Mouse (Mus musculus) ES-E14 (cell line): ENCODE data around the gene Sdk2. TPM values are rescaled to one million over a fixed set of nuclear protein-coding genes. Genes with fewer than 3 reads are reported as not detected.
A peak's percentile ranks its signal among the peaks of the same experiment; 100 is the strongest.

Experiments used
- DNase-seq: peaks from one replicate; pipeline ENCODE4 v3.0.0-alpha.2; 2013; ENCODE audit warnings: low read depth, low spot score
- H3K27ac ChIP-seq: 2 replicates; pipeline ENCODE4 v1.5.1; 2012; ENCODE audit warnings: low read depth, mild to moderate bottlenecking, low read length, moderate library complexity, mixed read lengths; ENCODE audit not compliant: poor library complexity, insufficient read depth, severe bottlenecking
- H3K36me3 ChIP-seq: 2 replicates; pipeline ENCODE4 v1.6.1; 2012; ENCODE audit warnings: mild to moderate bottlenecking, low read length, moderate library complexity, mixed read lengths; ENCODE audit not compliant: control insufficient read depth, poor library complexity, insufficient read depth, severe bottlenecking
- H3K4me1 ChIP-seq, 2 experiments: fragments of 150-350 bp in 1 of 2; sonication (generic) in 1 of 2; 2 replicates each; pipeline ENCODE4 v1.6.1; 2012; ENCODE audit warnings: low read length in 2 of 2, mild to moderate bottlenecking in 1 of 2, mixed read lengths in 1 of 2; ENCODE audit not compliant: control insufficient read depth in 2 of 2, insufficient read depth in 2 of 2, poor library complexity in 1 of 2
- H3K4me3 ChIP-seq, 2 experiments: fragments of 150-350 bp in 1 of 2; sonication (generic) in 1 of 2; 2 replicates each; pipeline ENCODE4 v1.5.1; 2012; ENCODE audit warnings: low read length in 2 of 2, low read depth in 1 of 2, mild to moderate bottlenecking in 1 of 2, mixed read lengths in 1 of 2; ENCODE audit not compliant: insufficient read depth in 1 of 2, poor library complexity in 1 of 2, severe bottlenecking in 1 of 2
- H3K9ac ChIP-seq: 2 replicates; pipeline ENCODE4 v1.6.1; 2012; ENCODE audit warnings: low read depth, mild to moderate bottlenecking, low read length, mixed read lengths; ENCODE audit not compliant: poor library complexity, insufficient read depth, severe bottlenecking
- H3K9me3 ChIP-seq: fragments of 150-350 bp; sonication (generic); 2 replicates; pipeline ENCODE4 v1.6.1; 2012; ENCODE audit warnings: low read depth, mild to moderate bottlenecking, low read length; ENCODE audit not compliant: control insufficient read depth, insufficient read depth
- CHD2 ChIP-seq: IDR thresholded peaks from 2 replicates; pipeline ENCODE4 v1.6.1; 2014; ENCODE audit warnings: mild to moderate bottlenecking, low read depth, low read length, inconsistent platforms
- HCFC1 ChIP-seq: IDR thresholded peaks from 2 replicates; pipeline ENCODE4 v1.6.1; 2012; ENCODE audit warnings: low read length, inconsistent platforms, borderline replicate concordance; ENCODE audit not compliant: insufficient read depth
- MAFK ChIP-seq: IDR thresholded peaks from 2 replicates; pipeline ENCODE4 v1.6.1; 2014; ENCODE audit warnings: mild to moderate bottlenecking, low read depth, low read length, inconsistent platforms; ENCODE audit not compliant: insufficient read depth
- ZC3H11A ChIP-seq: IDR thresholded peaks from 2 replicates; pipeline ENCODE4 v1.6.1; 2012; ENCODE audit warnings: low read depth, mild to moderate bottlenecking, inconsistent platforms, low read length, borderline replicate concordance
- ZNF384 ChIP-seq: IDR thresholded peaks from 2 replicates; pipeline ENCODE4 v1.6.1; 2012; ENCODE audit warnings: low read depth, low read length, inconsistent platforms
- in situ Hi-C, 2 experiments: fragments of 600-800 bp; cut with MboI; formaldehyde crosslinking; loops; one replicate each; pipeline ENCODE4 v1.15.1; 2025; ENCODE audit warnings: low sequenced_read_pairs in 2 of 2, inconsistent platforms in 1 of 2; ENCODE audit not compliant: unreplicated experiment in 2 of 2
- total RNA-seq: library from RNA; depleted of rRNA; stranded (reverse); fragments of 300-350 nt; gene quantifications from 2 replicates; pipeline ENCODE4 v1.2.3, GENCODE M21; 2012

Gene Sdk2
- total RNA-seq, 1 experiment = 2.0 TPM

- Histone ChIP-seq H3K27ac (no peak overlapping the region), H3K36me3 (no peaks in the 10 kb centered on the region), H3K4me3 (peak overlapping the region in 1 of 2 experiments; percentile 64; a peak in 1 of 4 replicates), H3K9ac (no peak overlapping the region; the same call in 1 of the 2 replicates), H3K4me1 (peaks cover 0 to 7% of the 10 kb centered on the region in 2 experiments; a peak in 3 of 4 replicates), H3K9me3 (no peaks in the 10 kb centered on the region)
- no peak for TF ChIP-seq MAFK
- TF ChIP-seq CHD2 = no peak
- no peak for TF ChIP-seq ZC3H11A
- TF ChIP-seq HCFC1 = no peak
- no peak for TF ChIP-seq ZNF384
- no peak for DNase-seq
- in situ Hi-C loops = no loop called here
These were observed 1.2 kb downstream of the Sdk2 start for GRCm38 (mm10) chr11:114065596-114065995.

DNA sequence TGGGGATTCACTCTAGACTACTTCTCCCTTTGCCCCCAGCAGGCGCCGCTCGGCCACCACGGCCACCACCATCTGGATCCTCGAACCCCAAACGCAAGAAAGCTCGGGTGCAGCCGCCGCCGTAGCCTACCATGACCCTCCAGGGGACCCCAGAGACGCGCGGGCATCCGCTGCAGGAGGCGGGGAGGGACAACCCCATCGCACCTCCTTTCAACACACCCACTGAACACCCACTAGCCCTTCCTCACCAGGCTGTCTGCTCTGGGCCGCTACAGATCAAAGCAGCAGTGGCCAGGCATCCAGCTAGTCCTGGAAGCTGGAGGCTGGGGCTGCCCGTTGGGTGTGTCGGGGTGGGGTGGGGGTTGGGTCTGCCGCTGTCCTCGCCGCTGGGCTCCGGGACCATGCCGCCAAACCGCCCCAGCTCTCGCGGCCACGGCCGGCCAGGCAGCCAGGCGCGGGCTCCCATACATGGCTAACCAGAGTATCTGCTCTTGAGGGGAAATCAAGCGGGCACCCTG, 1.9 kb downstream of the Sdk2 start:
- no peak for TF ChIP-seq MAFK
- TF ChIP-seq ZNF384 = no peak
- TF ChIP-seq ZC3H11A = no peak
- no peak for TF ChIP-seq HCFC1
- no peak for TF ChIP-seq CHD2

DNA sequence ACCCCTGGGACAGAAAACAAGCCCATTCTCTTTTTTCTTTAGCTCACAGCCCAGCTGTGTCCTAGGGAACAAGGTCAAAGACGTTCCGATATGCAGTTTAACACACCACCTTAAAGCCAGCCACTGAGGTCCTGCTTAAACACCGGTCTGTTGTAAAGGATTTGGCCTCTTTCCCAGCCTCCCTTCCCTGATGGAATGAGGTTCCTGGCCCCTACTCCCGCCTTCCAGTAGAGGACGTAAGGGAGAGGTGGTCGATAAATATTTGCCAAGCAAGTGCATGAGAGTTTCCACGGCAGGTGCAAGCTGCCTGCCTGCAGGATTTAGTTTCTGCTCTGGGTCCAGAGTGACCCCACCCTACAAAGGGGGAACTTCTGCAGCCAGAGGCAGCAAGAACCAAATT, 4.9 kb downstream of the Sdk2 start:
- in situ Hi-C loops = no loop called here
- DNase-seq = no peak

More for the DNA sequence above, 1.9 kb downstream of the Sdk2 start:
- no peak for DNase-seq
- H3K9ac ChIP-seq = no peak overlapping the region
- H3K27ac ChIP-seq = no peak overlapping the region
- H3K4me3 ChIP-seq = peak overlapping the region; percentile 20 to 36; a peak in 2 of 4 replicates
- peaks cover 0 to 7% of the 10 kb centered on the region in 2 experiments; a peak in 3 of 4 replicates for H3K4me1 ChIP-seq
- H3K9me3 ChIP-seq = no peaks in the 10 kb centered on the region
- in situ Hi-C loops = no loop called here
- no peaks in the 10 kb centered on the region for H3K36me3 ChIP-seq

DNA sequence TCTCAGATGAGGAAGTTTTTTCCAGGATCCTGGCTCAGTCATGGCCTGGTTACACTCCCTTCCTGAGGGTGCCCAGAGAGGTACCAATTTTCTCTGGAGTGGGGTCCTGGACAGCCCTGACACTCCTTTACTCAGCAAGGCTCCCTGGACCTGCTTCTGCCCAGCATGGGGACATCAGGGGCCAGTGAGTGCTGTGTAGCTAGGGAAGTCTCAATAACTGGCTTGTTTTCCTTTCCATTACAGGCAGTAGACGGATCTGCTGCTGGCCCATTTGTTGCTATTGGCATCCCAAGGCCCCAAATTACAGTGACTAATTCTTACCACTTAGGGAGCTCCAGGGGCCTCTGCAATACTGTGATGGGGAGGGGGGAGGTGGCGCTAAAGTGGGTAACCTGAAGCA, 5.6 kb downstream of the Sdk2 start:
- no peaks in the 10 kb centered on the region for H3K9me3 ChIP-seq
- in situ Hi-C loops = no loop called here
- H3K4me3 ChIP-seq = no peak overlapping the region
- no peaks in the 10 kb centered on the region for H3K36me3 ChIP-seq
- DNase-seq = no peak
- no peak overlapping the region for H3K27ac ChIP-seq
- TF ChIP-seq MAFK (no peak), HCFC1 (no peak), ZC3H11A (no peak), ZNF384 (no peak), CHD2 (no peak)
- peaks cover 0 to 7% of the 10 kb centered on the region in 2 experiments; a peak in 3 of 4 replicates for H3K4me1 ChIP-seq
- no peak overlapping the region for H3K9ac ChIP-seq

More for the DNA sequence above, 4.9 kb downstream of the Sdk2 start:
- Histone ChIP-seq H3K36me3 (no peaks in the 10 kb centered on the region), H3K9me3 (no peaks in the 10 kb centered on the region), H3K4me1 (peaks cover 0 to 7% of the 10 kb centered on the region in 2 experiments; a peak in 3 of 4 replicates), H3K9ac (no peak overlapping the region), H3K4me3 (no peak overlapping the region), H3K27ac (no peak overlapping the region)
- no peak for TF ChIP-seq MAFK
- no peak for TF ChIP-seq ZNF384
- no peak for TF ChIP-seq ZC3H11A
- TF ChIP-seq CHD2 = no peak
- TF ChIP-seq HCFC1 = no peak

GRCm38 (mm10) chr11:114056351-114056750, 10.5 kb downstream of the Sdk2 start:
- Histone ChIP-seq H3K36me3 (no peaks in the 10 kb centered on the region), H3K4me1 (no peaks in the 10 kb centered on the region), H3K9me3 (no peaks in the 10 kb centered on the region), H3K27ac (no peak overlapping the region), H3K4me3 (no peak overlapping the region), H3K9ac (no peak overlapping the region)
- in situ Hi-C loops = no loop called here
- TF ChIP-seq CHD2 (no peak), ZC3H11A (no peak), ZNF384 (no peak), MAFK (no peak)
- DNase-seq = no peak
